Mouse (Mus musculus) inflammation-experienced regulatory T-cells, adult 6 months (primary cell): ENCODE measurements at regions not wholly inside any gene's neighbourhood (a gene's known extent, or its start where the extent isn't known, plus 50 kb on each side); places are given as distances from the start of the nearest gene placed in this dataset.

Experiments
- ATAC-seq: one replicate; pipeline ENCODE4 v1.8.0; 2017

- ATAC-seq = no peak
Measured at GRCm38 (mm10) chr15:61766544-61767094, 843.8 kb upstream of the A1bg start.

DNA sequence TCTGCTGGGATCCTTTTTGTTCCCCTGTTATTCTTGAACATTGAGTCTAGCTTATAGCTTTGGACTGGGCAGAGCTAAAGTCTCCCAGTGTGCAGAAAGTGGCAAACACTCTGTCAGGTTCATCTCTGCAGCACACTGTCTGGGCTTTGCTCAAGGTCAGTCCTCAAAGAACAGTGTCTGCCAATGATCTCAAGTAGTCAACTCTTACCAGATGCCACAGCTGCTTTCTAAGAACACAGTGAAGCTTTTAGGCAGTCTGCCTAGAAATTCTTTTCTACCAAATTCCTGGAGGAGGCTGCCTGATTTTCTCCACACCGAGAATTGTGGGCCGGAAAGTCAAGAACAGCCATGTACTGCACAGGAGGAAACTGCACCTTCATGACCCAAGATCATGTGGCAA is 831.0 kb upstream of the A1bg start:
- ATAC-seq = no peak

DNA sequence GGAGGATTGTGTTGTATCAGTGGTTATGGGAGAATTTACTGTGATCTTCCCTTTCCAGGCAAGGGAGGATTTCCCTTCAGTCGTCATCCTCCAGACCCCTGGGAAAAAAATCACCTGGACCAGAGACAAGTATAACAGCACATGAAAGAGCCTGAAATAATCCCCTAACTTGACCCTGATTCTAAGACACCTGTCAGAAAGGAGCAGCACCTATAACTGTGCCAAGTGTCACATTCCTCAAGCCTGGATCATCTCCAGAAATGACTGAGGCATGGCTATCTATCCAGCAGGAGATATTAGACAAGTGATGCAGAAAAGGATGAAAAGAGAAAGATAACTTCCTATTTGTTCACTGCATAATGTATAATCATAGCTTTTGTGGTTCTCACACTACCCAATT is 800.9 kb upstream of the A1bg start:
- ATAC-seq = no peak

DNA sequence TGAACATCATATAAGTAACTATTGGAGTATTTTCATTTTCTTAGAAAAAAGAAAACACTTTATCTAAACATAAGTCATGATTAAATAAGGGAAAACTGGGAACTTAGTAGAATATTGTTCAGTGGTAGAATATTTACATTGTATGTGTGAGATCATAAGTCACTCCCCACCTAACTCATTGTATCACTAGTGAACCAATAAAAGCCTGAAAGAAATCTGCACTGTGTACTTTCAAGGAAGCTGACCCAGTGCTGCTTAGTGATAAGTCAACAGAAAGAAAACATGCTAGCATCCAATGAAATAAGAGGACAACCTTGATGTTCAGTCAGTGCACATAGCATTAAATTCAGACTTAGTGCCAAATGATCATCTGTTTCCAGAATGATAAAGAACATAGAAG is 795.7 kb upstream of the A1bg start:
- no peak for ATAC-seq

- no peak for ATAC-seq
Measured at GRCm38 (mm10) chr15:61717216-61717615, 794.4 kb upstream of the A1bg start.

DNA sequence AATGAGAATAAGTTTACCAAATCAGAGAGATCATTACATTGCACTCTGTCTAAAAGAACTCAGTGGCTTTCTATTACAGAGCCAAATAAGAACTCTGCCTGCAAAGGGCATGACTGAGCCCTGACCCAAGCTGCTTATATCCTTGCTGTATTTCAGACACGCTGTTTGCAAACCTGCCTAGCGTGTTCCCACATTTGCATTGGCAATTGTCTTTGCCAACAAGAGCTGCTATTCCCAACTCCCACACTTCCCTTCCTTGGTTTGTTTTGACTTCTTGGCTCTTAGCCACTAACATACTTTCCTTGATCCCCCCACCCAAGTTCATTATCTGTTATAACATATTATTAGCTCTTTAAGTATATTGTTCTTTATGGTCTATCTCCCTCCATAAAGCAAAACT is 791.1 kb upstream of the A1bg start:
- ATAC-seq = no peak

GRCm38 (mm10) chr15:61708928-61709327 is 786.1 kb upstream of the A1bg start:
- no peak for ATAC-seq

DNA sequence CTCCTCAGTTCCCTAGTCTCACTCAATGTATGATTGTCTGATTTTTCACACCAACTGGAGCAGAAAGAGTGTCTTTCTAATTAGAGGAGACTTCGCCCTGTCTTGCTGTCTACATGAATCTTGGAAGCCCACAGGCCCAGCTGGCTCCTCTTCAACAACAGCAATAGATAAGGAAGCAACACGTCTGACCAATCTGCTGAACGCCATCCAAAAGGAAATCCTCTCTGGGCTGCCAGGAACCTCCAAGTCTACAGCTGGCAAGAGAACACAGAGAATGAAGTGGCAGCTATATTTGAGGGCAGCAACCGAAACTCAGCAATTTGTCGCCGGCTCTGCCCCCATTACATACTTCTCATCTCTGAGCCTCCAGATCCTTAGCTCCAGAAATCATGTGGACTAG is 785.1 kb upstream of the A1bg start:
- ATAC-seq = no peak

DNA sequence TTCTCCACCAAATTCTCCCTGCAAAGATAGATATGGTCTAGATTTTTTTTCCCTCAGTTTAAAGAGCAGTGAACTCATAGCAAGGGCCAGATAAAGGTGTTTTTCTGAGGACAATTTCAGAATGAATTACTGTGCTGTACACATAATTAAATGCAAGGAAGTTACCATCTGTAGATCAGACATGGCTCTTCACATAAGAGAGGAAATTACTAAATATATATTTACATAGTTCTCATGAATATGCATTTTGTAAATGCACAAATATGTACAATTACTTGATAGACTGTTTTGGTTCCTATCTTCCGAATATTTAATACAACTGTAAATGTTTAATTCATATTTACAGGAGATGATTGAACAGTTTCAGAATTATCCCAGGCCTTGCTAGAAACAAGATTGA is 769.9 kb upstream of the A1bg start:
- ATAC-seq = no peak

GRCm38 (mm10) chr15:61690425-61690824 is 767.6 kb upstream of the A1bg start:
- ATAC-seq = no peak

GRCm38 (mm10) chr15:61689776-61690397 is 767.1 kb upstream of the A1bg start:
- ATAC-seq = no peak

DNA sequence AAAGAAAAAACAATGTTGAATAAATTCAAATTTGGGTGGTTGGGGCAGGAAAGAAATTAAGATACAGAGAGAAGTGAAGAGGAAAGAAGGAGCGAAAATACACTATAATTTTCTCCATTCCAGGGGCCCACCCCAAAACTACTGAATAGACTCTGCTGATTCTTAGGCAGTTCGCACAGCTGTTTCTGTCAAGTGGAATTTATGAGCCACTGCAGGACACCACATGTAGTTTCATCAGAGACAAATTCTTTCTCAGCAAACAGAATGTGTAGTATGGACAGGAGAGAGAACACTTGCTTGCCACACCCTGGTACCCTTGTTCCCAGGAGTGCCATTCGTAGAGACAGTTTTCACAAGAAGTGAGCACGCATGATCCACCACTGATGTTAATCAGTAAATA is 760.2 kb upstream of the A1bg start:
- ATAC-seq = no peak

- ATAC-seq = peak; percentile 88
Measured at GRCm38 (mm10) chr15:61670556-61670955, 747.7 kb upstream of the A1bg start.

DNA sequence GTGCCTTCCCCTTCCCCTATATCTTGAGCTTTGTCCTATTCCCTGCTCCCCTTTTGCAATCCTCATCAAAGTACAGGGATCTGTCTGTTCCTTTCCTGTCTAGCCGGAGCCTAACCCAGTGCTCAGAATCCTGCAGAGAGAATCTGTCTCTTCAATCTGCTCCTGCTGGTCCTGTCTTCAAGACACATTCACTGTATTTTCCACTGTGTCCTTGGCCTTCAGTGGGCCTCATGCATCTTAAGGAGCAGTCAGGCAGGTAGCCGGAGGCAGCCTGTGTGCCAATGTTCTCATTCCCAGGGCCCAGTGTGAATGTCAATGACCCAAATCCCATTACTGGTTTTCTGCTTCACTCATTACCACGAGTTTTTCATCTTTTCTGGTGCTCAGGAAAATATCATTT is 737.8 kb upstream of the A1bg start:
- ATAC-seq = no peak

- ATAC-seq = no peak
Measured at GRCm38 (mm10) chr15:61656951-61657350, 734.1 kb upstream of the A1bg start.

DNA sequence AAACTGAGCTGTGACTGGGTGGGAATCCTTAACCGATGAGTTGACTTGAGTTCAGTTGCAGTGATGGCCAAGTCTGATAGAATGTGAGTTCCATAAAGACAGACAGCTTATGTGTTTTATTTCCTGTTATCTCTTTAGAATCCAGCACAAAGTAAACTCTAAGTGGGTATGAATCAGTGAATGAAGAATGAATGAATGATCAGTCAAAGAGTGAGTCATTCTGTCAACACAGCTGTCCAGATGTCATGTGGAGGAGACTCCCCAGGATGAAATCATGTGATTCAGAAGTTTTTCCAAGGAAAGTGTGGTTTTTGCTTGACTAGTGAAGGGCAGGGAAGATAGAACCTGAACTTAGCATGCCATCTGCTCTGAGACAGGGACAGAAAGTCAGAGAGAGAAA is 732.0 kb upstream of the A1bg start:
- no peak for ATAC-seq

DNA sequence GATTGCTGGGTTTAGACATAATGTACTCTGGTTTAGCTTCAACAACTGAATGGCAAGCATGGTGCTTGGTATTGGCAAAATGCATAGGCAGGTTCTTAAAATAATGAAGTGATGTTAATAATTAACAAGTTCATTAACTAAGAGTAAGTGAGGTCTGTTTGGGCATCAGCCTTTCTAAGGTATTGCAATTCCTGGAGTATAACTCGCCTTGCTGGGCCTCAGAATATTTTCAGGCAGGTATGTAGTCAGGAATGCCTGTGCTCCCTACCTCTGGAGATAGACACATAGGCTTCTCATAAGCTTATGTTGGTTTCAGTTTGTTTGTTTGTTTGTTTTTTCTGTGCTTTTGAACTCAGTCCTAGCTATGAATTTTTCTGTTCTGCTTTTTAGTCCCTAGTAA is 731.0 kb upstream of the A1bg start:
- ATAC-seq = no peak

DNA sequence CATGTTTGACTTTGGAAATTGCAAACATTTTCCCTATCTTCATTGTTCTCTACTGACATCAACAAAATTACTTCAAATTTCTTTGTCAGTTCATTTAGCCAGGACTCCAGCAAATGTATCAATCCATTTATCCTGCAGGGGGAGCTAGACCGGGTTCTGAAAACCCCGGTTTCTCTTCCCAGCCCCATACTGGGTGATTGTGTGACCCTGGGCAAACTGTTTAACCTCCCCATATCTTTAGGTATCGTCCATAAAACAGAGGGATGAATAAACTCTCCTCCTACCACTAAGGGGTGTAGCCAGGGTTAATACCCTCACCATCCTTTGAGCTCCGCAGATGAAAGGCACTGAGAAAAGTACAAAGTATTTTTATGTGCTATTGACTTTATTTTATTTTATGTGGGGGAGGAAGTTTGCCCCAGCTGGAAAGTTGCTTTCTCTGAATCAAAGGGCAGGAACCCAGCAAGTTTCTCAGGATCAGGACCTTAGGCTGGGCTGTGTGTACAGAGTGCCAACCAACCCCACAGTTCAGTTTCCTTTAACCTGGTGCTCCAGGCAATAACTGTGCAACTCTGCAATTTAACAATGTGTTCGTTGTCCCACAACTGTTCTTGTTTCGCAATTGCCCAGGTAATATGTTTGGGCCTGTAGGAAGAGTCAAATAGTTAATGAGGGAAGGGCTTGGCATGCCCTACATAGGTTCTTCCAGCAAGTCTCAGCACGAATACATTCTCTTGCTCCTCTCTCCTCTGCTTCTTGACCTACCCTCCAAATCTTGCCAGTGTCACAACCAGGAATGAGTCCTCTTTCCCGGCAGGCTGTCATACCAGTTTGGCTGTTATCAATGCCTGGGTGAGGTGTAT is 696.1 kb upstream of the A1bg start:
- ATAC-seq = no peak

GRCm38 (mm10) chr15:61610662-61611061 is 687.9 kb upstream of the A1bg start:
- ATAC-seq = no peak

- ATAC-seq = no peak
Measured at GRCm38 (mm10) chr15:61609656-61610055, 686.8 kb upstream of the A1bg start.

- ATAC-seq = no peak
Measured at GRCm38 (mm10) chr15:61608301-61608731, 685.5 kb upstream of the A1bg start.

DNA sequence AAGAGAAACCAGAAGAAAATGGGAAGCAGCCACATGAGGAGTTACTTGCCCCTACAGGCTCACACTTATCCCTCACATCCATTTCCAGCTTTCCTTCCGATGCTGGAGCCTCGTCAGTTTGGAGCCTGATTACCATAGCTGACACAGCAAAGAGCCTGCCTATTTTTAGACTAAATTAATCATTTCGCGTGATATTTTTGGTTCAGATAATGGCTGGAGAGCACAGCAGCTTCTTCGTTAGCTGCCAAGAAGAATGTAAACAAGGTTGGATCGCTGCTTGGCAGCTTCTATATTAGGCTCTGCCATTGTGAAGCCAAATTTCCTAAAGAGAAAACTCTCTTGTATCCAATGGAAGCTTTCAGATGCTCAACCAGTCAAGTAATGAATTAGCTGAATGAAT is 676.9 kb upstream of the A1bg start:
- no peak for ATAC-seq

- ATAC-seq = no peak
Measured at GRCm38 (mm10) chr15:61596318-61596717, 673.5 kb upstream of the A1bg start.

- ATAC-seq = no peak
Measured at GRCm38 (mm10) chr15:61588956-61589355, 666.1 kb upstream of the A1bg start.
